Mouse (Mus musculus) heart, embryonic 14.5 days (tissue): Measurements from ENCODE around the gene Cct4. TPM values are rescaled to one million over a fixed set of nuclear protein-coding genes. Genes with fewer than 3 reads are reported as not detected.

ENCODE experiments used
- ATAC-seq: fragments of 200-750 bp; cut with Nextera tagmentation; 2 replicates; pipeline ENCODE4 v1.8.0; 2017; ENCODE audit warnings: low read depth, moderate TSS enrichment; ENCODE audit not compliant: insufficient number of reproducible peaks, insufficient read depth, low FRiP score
- H3K27ac ChIP-seq, 2 experiments: fragments of 200-500 bp in 1 of 2; fragments of 300-500 bp in 1 of 2; sonication (generic) in 1 of 2; replicated peaks in 1 of 2; 2 replicates each; pipeline ENCODE4 v1.5.1; 2012 to 2014; ENCODE audit warnings: low read depth in 2 of 2, low read length in 2 of 2, control low read depth in 1 of 2, mild to moderate bottlenecking in 1 of 2, mixed read lengths in 1 of 2; ENCODE audit not compliant: control insufficient read depth in 1 of 2, insufficient read depth in 1 of 2
- H3K27me3 ChIP-seq: fragments of 300-500 bp; sonication (generic); 2 replicates; pipeline ENCODE4 v1.6.1; 2014; ENCODE audit warnings: mild to moderate bottlenecking, low read length, control low read depth; ENCODE audit not compliant: control insufficient read depth, insufficient read depth
- H3K36me3 ChIP-seq: fragments of 300-500 bp; sonication (generic); 2 replicates; pipeline ENCODE4 v1.6.1; 2014; ENCODE audit warnings: mild to moderate bottlenecking, control low read depth, low read length, mixed read lengths; ENCODE audit not compliant: control insufficient read depth, insufficient read depth
- H3K4me1 ChIP-seq, 2 experiments: fragments of 200-500 bp in 1 of 2; fragments of 300-500 bp in 1 of 2; sonication (generic) in 1 of 2; 2 replicates each; pipeline ENCODE4 v1.6.1; 2012 to 2014; ENCODE audit warnings: low read length in 2 of 2, control low read depth in 1 of 2, mixed read lengths in 1 of 2; ENCODE audit not compliant: control insufficient read depth in 2 of 2, insufficient read depth in 2 of 2
- H3K4me2 ChIP-seq: fragments of 300-500 bp; sonication (generic); 2 replicates; pipeline ENCODE4 v1.6.1; 2014; ENCODE audit warnings: mild to moderate bottlenecking, low read length
- H3K4me3 ChIP-seq, 2 experiments: fragments of 200-500 bp in 1 of 2; fragments of 300-500 bp in 1 of 2; sonication (generic) in 1 of 2; 2 replicates each; pipeline ENCODE4 v1.5.1; 2012 to 2014; ENCODE audit warnings: low read length in 2 of 2, mild to moderate bottlenecking in 2 of 2, control low read depth in 1 of 2, low read depth in 1 of 2, moderate library complexity in 1 of 2; ENCODE audit not compliant: control insufficient read depth in 1 of 2, insufficient read depth in 1 of 2
- H3K9ac ChIP-seq: fragments of 300-500 bp; sonication (generic); 2 replicates; pipeline ENCODE4 v1.6.1; 2014; ENCODE audit warnings: mild to moderate bottlenecking, low read length
- H3K9me3 ChIP-seq: fragments of 300-500 bp; sonication (generic); 2 replicates; pipeline ENCODE4 v1.6.1; 2016; ENCODE audit warnings: low read length, control low read depth; ENCODE audit not compliant: control insufficient read depth
- WGBS: fragments of 180-500 bp; shearing (Covaris S2); extraction: QIAGEN DNeasy Blood & Tissue Kit; methylation state at CpG from one replicate; pipeline ENCODE4 v1.1.7; 2014; 5-methylcytosine and 5-hydroxymethylcytosine counted together
- polyA plus RNA-seq: library from polyadenylated mRNA; unstranded; fragments of >200 nt; fragmentation: Nextera tagmentation; extraction: Ambion mirVana; gene quantifications from 2 replicates; pipeline ENCODE4 v1.2.1, GENCODE M21; 2014

The Cct4 gene
- polyA plus RNA-seq, 1 experiment from 2014 or later: 223 TPM

DNA sequence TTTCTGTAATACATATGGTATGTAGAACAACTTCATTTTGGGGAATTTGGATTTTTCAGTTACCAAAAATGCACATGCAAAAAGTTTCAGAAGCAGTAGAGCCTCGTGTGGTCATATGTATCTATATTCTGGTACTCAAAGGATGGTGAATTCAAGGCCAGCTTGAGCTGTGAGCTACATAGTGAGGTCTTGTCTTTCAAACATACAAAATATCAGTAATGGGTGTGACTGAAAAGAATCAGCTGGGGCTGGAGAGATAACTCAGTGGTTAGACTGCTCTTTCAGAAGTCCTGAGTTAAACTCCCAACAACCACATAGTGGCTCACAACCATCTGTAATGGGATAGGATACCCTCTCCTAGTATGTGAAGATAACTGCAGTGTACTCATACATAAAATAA, 8.0 kb downstream of the Cct4 start:
- Histone ChIP-seq H3K4me3 (no peak overlapping the region), H3K36me3 (peaks cover 99% of the 10 kb centered on the region), H3K9me3 (no peaks in the 10 kb centered on the region), H3K27me3 (no peaks in the 10 kb centered on the region), H3K9ac (no peak overlapping the region), H3K4me2 (no peak overlapping the region), H3K4me1 (no peaks in the 10 kb centered on the region), H3K27ac (no peak overlapping the region)
- WGBS: 63% methylated on average over 1 of the region's 1 CpGs
- ATAC-seq: no peak

GRCm38 (mm10) chr11:23005276-23005675, 15.0 kb downstream of the Cct4 start:
- no peak overlapping the region for H3K9ac ChIP-seq
- no peak overlapping the region for H3K4me2 ChIP-seq
- 82% methylated on average over 1 of the region's 1 CpGs for WGBS
- ATAC-seq: no peak
- no peak overlapping the region for H3K4me3 ChIP-seq
- no peak overlapping the region for H3K27ac ChIP-seq
- H3K36me3 ChIP-seq: peaks cover 57% of the 10 kb centered on the region
- H3K4me1 ChIP-seq: 0 out of 4 replicates have a peak, but pooled peaks cover 0 to 4% of the 10 kb centered on the region in 2 experiments
- H3K9me3 ChIP-seq: no peaks in the 10 kb centered on the region
- H3K27me3 ChIP-seq: no peaks in the 10 kb centered on the region

GRCm38 (mm10) chr11:23007166-23007480, 16.8 kb downstream of the Cct4 start:
- 4% methylated on average over 6 of the region's 6 CpGs for WGBS
- Histone ChIP-seq H3K9me3 (no peaks in the 10 kb centered on the region), H3K4me3 (peak overlapping the region; percentile 41 to 63), H3K9ac (peak overlapping the region; percentile 80), H3K27me3 (no peaks in the 10 kb centered on the region), H3K36me3 (peaks cover 40% of the 10 kb centered on the region), H3K4me2 (peak overlapping the region; percentile 88), H3K4me1 (0 out of 4 replicates have a peak, but pooled peaks cover 0 to 4% of the 10 kb centered on the region in 2 experiments), H3K27ac (peak overlapping the region in 1 of 2 experiments; percentile 90; a peak in 3 of 4 replicates)
- no peak for ATAC-seq

DNA sequence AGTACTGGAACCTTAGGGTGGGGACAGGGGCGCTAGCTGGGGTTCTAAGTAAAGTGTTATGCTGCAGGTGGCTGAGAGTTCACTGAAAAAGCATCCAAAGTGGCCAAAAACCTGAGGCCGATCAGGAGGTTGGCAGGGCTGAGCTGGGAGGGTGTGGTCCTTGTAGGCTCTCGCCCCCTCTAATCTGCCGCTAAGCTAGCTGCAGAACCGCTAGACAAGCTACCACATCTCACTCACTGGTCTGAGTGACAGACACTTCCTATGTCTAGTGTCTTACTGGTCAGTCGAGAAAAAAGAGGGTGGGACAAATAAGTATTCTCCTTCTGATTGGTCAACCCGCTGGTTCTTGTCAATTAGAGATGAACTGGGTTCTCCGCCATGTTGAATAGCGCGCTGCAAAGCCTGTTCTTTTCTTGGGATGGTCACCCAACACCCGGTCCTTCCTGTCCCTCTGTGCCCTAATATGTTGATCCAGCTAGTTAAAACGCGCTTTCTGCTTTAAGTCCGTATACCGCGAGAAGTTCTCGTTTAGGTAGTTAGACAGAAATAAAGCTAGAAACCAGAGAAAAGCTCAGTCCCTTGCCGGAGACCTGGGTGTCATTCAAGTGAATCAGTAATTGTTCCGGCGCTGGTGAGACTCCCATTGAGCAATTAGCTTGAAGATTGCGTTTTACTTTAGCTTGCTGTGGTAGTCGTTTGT, 17.3 kb downstream of the Cct4 start, which contains the start of gene Fam161a:
Gene Fam161a, plus strand, starts transcription at position 51 of the 700 bp plus-strand sequence.
- Histone ChIP-seq H3K36me3 (peaks cover 35% of the 10 kb centered on the region), H3K27me3 (no peaks in the 10 kb centered on the region), H3K4me1 (0 out of 4 replicates have a peak, but pooled peaks cover 0 to 4% of the 10 kb centered on the region in 2 experiments), H3K27ac (peak within 1 kb of the TSS; percentile 89 to 90), H3K9me3 (no peaks in the 10 kb centered on the region), H3K4me2 (peak within 1 kb of the TSS; percentile 88), H3K9ac (peak within 1 kb of the TSS; percentile 80), H3K4me3 (peak within 1 kb of the TSS; percentile 63 to 93)
- peak; percentile 92 for ATAC-seq
- WGBS: under 1% methylated on average over 22 of the region's 22 CpGs

- WGBS: under 1% methylated on average over 40 of the region's 40 CpGs
- no peaks in the 10 kb centered on the region for H3K9me3 ChIP-seq
- H3K27ac ChIP-seq: peak overlapping the region; percentile 89 to 90
- H3K36me3 ChIP-seq: peaks cover 28% of the 10 kb centered on the region
- H3K4me2 ChIP-seq: peak overlapping the region; percentile 88
- peak overlapping the region; percentile 80 for H3K9ac ChIP-seq
- 0 out of 4 replicates have a peak, but pooled peaks cover 0 to 4% of the 10 kb centered on the region in 2 experiments for H3K4me1 ChIP-seq
- H3K27me3 ChIP-seq: no peaks in the 10 kb centered on the region
- H3K4me3 ChIP-seq: peak overlapping the region; percentile 63 to 93
- ATAC-seq: peak; percentile 92
Measured at GRCm38 (mm10) chr11:23008181-23008823, 18.0 kb downstream of the Cct4 start.

DNA sequence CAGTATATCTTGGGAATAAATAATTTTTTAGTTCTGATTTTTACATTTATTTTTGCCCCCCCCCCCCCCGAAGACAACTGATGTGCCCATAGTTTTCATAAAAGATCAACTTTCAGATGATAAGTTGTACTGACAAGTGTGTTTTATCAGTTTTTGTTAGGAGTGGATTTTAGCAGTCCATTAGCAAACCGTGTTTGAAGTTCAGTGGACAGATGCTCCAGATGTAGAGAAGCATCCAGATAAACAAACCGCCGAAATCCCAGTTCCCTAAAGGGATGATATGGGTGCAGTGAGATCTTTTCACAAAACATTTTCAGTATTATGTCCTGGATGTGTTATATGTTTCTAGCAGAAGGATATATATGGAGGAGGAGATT, 18.5 kb downstream of the Cct4 start:
- 27% methylated on average over 4 of the region's 4 CpGs for WGBS
- Histone ChIP-seq H3K4me3 (peak overlapping the region; percentile 63 to 93; a peak in 3 of 4 replicates), H3K27me3 (no peaks in the 10 kb centered on the region), H3K4me2 (peak overlapping the region; percentile 88), H3K4me1 (0 out of 4 replicates have a peak, but pooled peaks cover 0 to 4% of the 10 kb centered on the region in 2 experiments), H3K36me3 (peaks cover 23% of the 10 kb centered on the region), H3K9me3 (no peaks in the 10 kb centered on the region), H3K27ac (no peak overlapping the region), H3K9ac (peak overlapping the region; percentile 80)
- no peak for ATAC-seq

- no peak for ATAC-seq
- WGBS: 75% methylated on average over 1 of the region's 1 CpGs
- Histone ChIP-seq H3K4me1 (no peaks in the 10 kb centered on the region), H3K27ac (no peak overlapping the region), H3K9me3 (0 out of 2 replicates have a peak, but pooled peaks cover under 1% of the 10 kb centered on the region), H3K36me3 (no peaks in the 10 kb centered on the region), H3K4me3 (no peak overlapping the region), H3K9ac (no peak overlapping the region), H3K4me2 (no peak overlapping the region), H3K27me3 (no peaks in the 10 kb centered on the region)
Measured at GRCm38 (mm10) chr11:23013096-23013495, 22.8 kb downstream of the Cct4 start.
